Mouse (Mus musculus) small intestine, adult 2 months (tissue): Measurements from ENCODE around the gene Tnfrsf4.

Source experiments
- CTCF ChIP-seq: fragments of 200-500 bp; IDR thresholded peaks from 2 replicates; pipeline ENCODE4 v1.5.1; 2012; ENCODE audit warnings: low read depth, mild to moderate bottlenecking, control low read depth, inconsistent platforms, low read length, moderate library complexity, mixed read lengths; ENCODE audit not compliant: insufficient replicate concordance, insufficient read length; ENCODE audit errors: extremely low read depth
- POLR2A ChIP-seq: fragments of 200-500 bp; IDR thresholded peaks from 2 replicates; pipeline ENCODE4 v1.6.1; 2012; ENCODE audit warnings: low read depth, mild to moderate bottlenecking, control low read depth, inconsistent platforms, low read length, moderate library complexity

- TF ChIP-seq POLR2A: no peak
- no peak for TF ChIP-seq CTCF
Measured at GRCm38 (mm10) chr4:155991908-155992230, 21.8 kb upstream of the Tnfrsf4 start.
